8 mouse cellular contexts compared by ENCODE assay signal in the genomic region with DNA sequence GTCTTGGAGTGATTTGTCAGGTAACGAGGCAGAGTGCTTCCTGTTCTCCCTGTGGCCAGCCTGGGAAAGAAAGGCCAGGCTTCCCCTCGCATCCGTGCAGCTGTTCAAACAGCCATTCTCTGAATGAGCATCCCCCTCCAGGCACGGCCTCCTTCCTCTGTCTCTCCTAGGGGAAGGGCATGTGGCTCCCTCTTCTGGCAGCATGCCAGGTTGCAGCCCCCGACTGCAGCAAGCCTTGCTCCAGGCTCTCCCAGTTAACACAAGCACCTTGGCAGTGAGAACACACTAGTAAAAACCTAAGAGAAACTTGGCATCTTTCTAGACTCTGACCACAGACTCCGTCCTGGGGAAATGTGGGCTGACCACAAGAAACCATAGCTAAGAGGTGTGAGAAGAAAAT. TPM values are rescaled to one million over a fixed set of nuclear protein-coding genes. Genes with fewer than 3 reads are reported as not detected.
DNase-seq lines count a peak whose midpoint lies in the region; ATAC-seq and TF ChIP-seq lines count a peak whose summit lies in the region.

No protein-coding gene starts in this region.

- 37% methylated on average over 6 of the region's 6 CpGs for WGBS in heart, adult 2 months
- 20% methylated on average over 6 of the region's 6 CpGs for WGBS in lung, postnatal 0 days

- H3K9ac ChIP-seq in heart, adult 2 months (ENCODE audit: low read depth, low read length): no peak overlapping the region
- H3K9ac ChIP-seq in lung, postnatal 0 days (replicated peaks; ENCODE audit: low read depth): no peak overlapping the region

- TF ChIP-seq EP300 in heart, adult 2 months (IDR thresholded peaks at IDR 0.05; ENCODE audit: insufficient read depth, low read depth, low read length): no peak
- no peak for TF ChIP-seq EP300 in lung, postnatal 0 days (IDR thresholded peaks at IDR 0.05)

- H3K4me2 ChIP-seq in lung, postnatal 0 days (replicated peaks; ENCODE audit: low read depth, low read length): no peak overlapping the region

- H3K79me2 ChIP-seq in heart, adult 2 months (replicated peaks; ENCODE audit: control insufficient read depth, insufficient read depth, low read length): no peaks in the 10 kb centered on the region

- H3K36me3 ChIP-seq in heart, adult 2 months (ENCODE audit: control insufficient read depth, insufficient read depth, low read length): no peaks in the 10 kb centered on the region
- H3K36me3 ChIP-seq in lung, postnatal 0 days (ENCODE audit: insufficient read depth, low read length): peaks cover 17% of the 10 kb centered on the region; the same call in 1 of the 2 replicates

- TF ChIP-seq POLR2A in heart, adult 2 months (IDR thresholded peaks at IDR 0.05; ENCODE audit: insufficient read depth, low read depth, low read length): no peak

- no peak for ATAC-seq in lung, postnatal 0 days

- no peak overlapping the region for H3K4me3 ChIP-seq in heart, adult 2 months
- no peak overlapping the region for H3K4me3 ChIP-seq in lung, postnatal 0 days (ENCODE audit: low read depth, low read length)

- H3K9me3 ChIP-seq in lung, postnatal 0 days (ENCODE audit: low read length): no peaks in the 10 kb centered on the region

- no peaks in the 10 kb centered on the region for H3K27me3 ChIP-seq in heart, adult 2 months (ENCODE audit: control insufficient read depth, insufficient read depth, low read length)
- H3K27me3 ChIP-seq in lung, postnatal 0 days (replicated peaks; ENCODE audit: insufficient read depth, low read length): no peaks in the 10 kb centered on the region

- peak; percentile 27 for TF ChIP-seq CTCF in heart, adult 2 months (IDR thresholded peaks at IDR 0.05)
- TF ChIP-seq CTCF in lung, postnatal 0 days (IDR thresholded peaks at IDR 0.05): peak; percentile 25; the same call in 1 of the 2 replicates

- H3K27ac ChIP-seq in heart, adult 2 months: no peak overlapping the region
- H3K27ac ChIP-seq in lung, postnatal 0 days (ENCODE audit: low read length): no peak overlapping the region

- intact Hi-C loops in heart, adult 2 months (cut with DNase I): no loop called here
- intact Hi-C loops in heart, postnatal 25 days (cut with DNase I): no loop called here
- intact Hi-C loops in heart, postnatal 10 days (cut with DNase I): no loop called here

- DNase-seq in heart, adult 2 months: peak; percentile 33 to 41
- DNase-seq in heart, postnatal 25 days (ENCODE audit: low spot score): no peak
- DNase-seq in c-Kit-positive CD71-positive TER-119-positive erythroid progenitor cells, embryonic 14.5 days (ENCODE audit: low spot score): peak; percentile 45
- peak; percentile 59 to 61 for DNase-seq in heart, postnatal 10 days
- DNase-seq in kidney, postnatal 4 days: peak; percentile 89 to 92
- no peak for DNase-seq in lung, postnatal 0 days (ENCODE audit: low spot score)
- peak; percentile 57 for DNase-seq in retina, postnatal 7 days (ENCODE audit: low read depth, low spot score)
- DNase-seq in yolk sac, embryonic 10.5 days (ENCODE audit: low spot score): peak; percentile 54

- no peaks in the 10 kb centered on the region for H3K4me1 ChIP-seq in heart, adult 2 months (ENCODE audit: control insufficient read depth, insufficient read depth, low read length)
- no peaks in the 10 kb centered on the region for H3K4me1 ChIP-seq in lung, postnatal 0 days (ENCODE audit: insufficient read depth, low read depth, low read length)

RNA-seq across cellular contexts. Expression of gene Phb, which starts 9.6 kb away (rescaled TPM):
- 100 to 1,000 TPM; 358 to 383 TPM for total RNA-seq in heart, adult 2 months (2021)
- 281 and 456 TPM in 2 replicates for polyA plus RNA-seq in heart, adult 2 months (2012; rRNA removed)
- total RNA-seq in heart, postnatal 25 days (2021): 100 to 1,000 TPM; 384 to 423 TPM
- total RNA-seq in heart, postnatal 10 days (2021): 100 to 1,000 TPM; 337 to 343 TPM
- polyA plus RNA-seq in lung, postnatal 0 days (2015; fragmentation: Nextera tagmentation; extraction: Ambion mirVana): 94.7 and 95.1 TPM in 2 replicates

RNA-seq across cellular contexts. Expression of gene Zfp652, which starts 36.2 kb away (rescaled TPM):
- 10 to 100 TPM; 47.6 to 54.4 TPM for total RNA-seq in heart, adult 2 months (2021)
- 16.1 and 22.3 TPM in 2 replicates for polyA plus RNA-seq in heart, adult 2 months (2012; rRNA removed)
- 10 to 100 TPM; 48.2 to 49.2 TPM for total RNA-seq in heart, postnatal 25 days (2021)
- total RNA-seq in heart, postnatal 10 days (2021): 10 to 100 TPM; 48.9 to 52.2 TPM
- 18.5 and 19.6 TPM in 2 replicates for polyA plus RNA-seq in lung, postnatal 0 days (2015; fragmentation: Nextera tagmentation; extraction: Ambion mirVana)

RNA-seq across cellular contexts. Expression of gene B130006D01Rik, which starts 47.1 kb away (rescaled TPM):
- under 1 TPM; 0.26 to 0.30 TPM for total RNA-seq in heart, adult 2 months (2021)
- polyA plus RNA-seq in heart, adult 2 months (2012; rRNA removed): 0.06 and 0.15 TPM in 2 replicates
- total RNA-seq in heart, postnatal 25 days (2021): under 1 TPM; 0.34 to 0.47 TPM
- under 1 TPM; 0.47 to 0.79 TPM for total RNA-seq in heart, postnatal 10 days (2021)
- polyA plus RNA-seq in lung, postnatal 0 days (2015; fragmentation: Nextera tagmentation; extraction: Ambion mirVana): 0.42 and 0.61 TPM in 2 replicates

Comparison
In these comparisons a context has a peak if more than half of its experiments do, and no peak if none do; other contexts are left out.
1. DNase-seq: peak in heart, adult 2 months (2 of 2), c-Kit-positive CD71-positive TER-119-positive erythroid progenitor cells, embryonic 14.5 days (single experiment), heart, postnatal 10 days (2 of 2), kidney, postnatal 4 days (2 of 2), retina, postnatal 7 days (single experiment) and yolk sac, embryonic 10.5 days (single experiment); none in heart, postnatal 25 days (single experiment) and lung, postnatal 0 days (single experiment).